Mouse (Mus musculus): ENCODE results near the gene Mapk9. TPM values are rescaled to one million over a fixed set of nuclear protein-coding genes. Genes with fewer than 3 reads are reported as not detected.

Gene Mapk9
- polyA plus RNA-seq, 1 experiment: 10.1 TPM

DNA sequence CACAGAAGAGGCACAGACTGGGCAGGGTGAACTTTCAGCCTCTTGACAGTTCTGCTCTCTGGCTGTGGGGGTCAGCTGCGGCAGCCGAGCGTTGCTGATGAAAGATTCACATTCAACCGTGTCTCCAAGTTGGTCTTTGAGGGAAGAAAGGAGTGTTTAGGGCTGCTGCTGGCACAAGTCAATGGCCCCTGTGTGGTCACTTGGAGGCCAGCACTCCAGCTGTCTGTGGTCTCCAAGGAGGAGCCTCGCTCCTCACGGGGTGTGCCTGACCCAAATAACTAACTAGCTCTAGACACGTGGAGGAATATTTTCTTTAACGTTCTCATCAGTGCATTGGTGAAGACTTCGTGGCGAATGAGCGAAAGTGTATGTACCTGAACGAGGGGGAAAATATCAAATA, 14.6 kb upstream of the Mapk9 start:
- Histone ChIP-seq H3K36me3 (ENCODE audit: control insufficient read depth, insufficient read depth) (no peaks in the 10 kb centered on the region), H3K79me2 (ENCODE audit: control insufficient read depth, insufficient read depth) (no peaks in the 10 kb centered on the region), H3ac (ENCODE audit: control insufficient read depth, insufficient read length, low read depth) (no peak overlapping the region), H3K4me3 (ENCODE audit: insufficient read depth, poor library complexity, severe bottlenecking) (no peak overlapping the region), H3K27me3 (ENCODE audit: control insufficient read depth, insufficient read depth, insufficient read length) (peaks cover 26% of the 10 kb centered on the region), H3K79me3 (ENCODE audit: low read depth) (no peaks in the 10 kb centered on the region)
- TF ChIP-seq USF1 (IDR thresholded peaks at IDR 0.05; ENCODE audit: low read depth): no peak
- no peak for TF ChIP-seq CTCF (IDR thresholded peaks at IDR 0.05; ENCODE audit: control insufficient read depth, insufficient read depth, insufficient read length)
- no peak for TF ChIP-seq CEBPB (IDR thresholded peaks at IDR 0.05; ENCODE audit: low read depth)
- TF ChIP-seq MAX (IDR thresholded peaks at IDR 0.05): no peak
- no peak for TF ChIP-seq MYOG (IDR thresholded peaks at IDR 0.05; ENCODE audit: control insufficient read depth, extremely low read depth, insufficient read length)
- TF ChIP-seq MYOD1 (IDR thresholded peaks at IDR 0.05; ENCODE audit: control insufficient read depth, insufficient read length, low read depth): no peak
- TF ChIP-seq FOSL1 (IDR thresholded peaks at IDR 0.05; ENCODE audit: insufficient read depth, low read length, poor library complexity, severe bottlenecking): no peak

DNA sequence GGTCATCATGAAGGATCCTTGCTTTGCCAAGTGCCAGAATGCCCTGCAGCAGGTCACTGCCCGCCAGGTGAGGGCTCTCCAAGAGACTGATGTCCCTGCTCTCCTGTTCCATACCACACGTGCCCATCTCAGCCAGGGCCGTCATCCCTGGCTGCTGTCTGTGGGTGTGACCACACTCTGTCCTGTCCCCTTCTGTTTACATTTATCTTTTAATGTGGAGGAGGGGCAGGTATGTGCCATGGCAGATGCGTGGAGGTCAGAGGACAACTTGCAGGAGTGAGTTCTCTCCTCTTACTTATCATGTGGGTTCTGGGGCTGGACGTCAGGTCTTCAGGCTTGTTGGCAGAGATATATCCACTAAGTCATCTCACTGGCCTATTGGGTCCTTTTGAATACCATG, 13.6 kb upstream of the Mapk9 start:
- TF ChIP-seq MYOD1 (IDR thresholded peaks at IDR 0.05; ENCODE audit: control insufficient read depth, insufficient read length, low read depth) (no peak), MAX (IDR thresholded peaks at IDR 0.05) (no peak), FOSL1 (IDR thresholded peaks at IDR 0.05; ENCODE audit: insufficient read depth, low read length, poor library complexity, severe bottlenecking) (no peak), USF1 (IDR thresholded peaks at IDR 0.05; ENCODE audit: low read depth) (no peak), MYOG (IDR thresholded peaks at IDR 0.05; ENCODE audit: control insufficient read depth, extremely low read depth, insufficient read length) (no peak), CTCF (IDR thresholded peaks at IDR 0.05; ENCODE audit: control insufficient read depth, insufficient read depth, insufficient read length) (no peak)
- H3K79me3 ChIP-seq (ENCODE audit: low read depth): no peaks in the 10 kb centered on the region
- H3ac ChIP-seq (ENCODE audit: control insufficient read depth, insufficient read length, low read depth): no peak overlapping the region
- peaks cover 31% of the 10 kb centered on the region for H3K27me3 ChIP-seq (ENCODE audit: control insufficient read depth, insufficient read depth, insufficient read length)
- no peak overlapping the region for H3K4me3 ChIP-seq (ENCODE audit: insufficient read depth, poor library complexity, severe bottlenecking)
- H3K79me2 ChIP-seq (ENCODE audit: control insufficient read depth, insufficient read depth): no peaks in the 10 kb centered on the region
- H3K36me3 ChIP-seq (ENCODE audit: control insufficient read depth, insufficient read depth): no peaks in the 10 kb centered on the region

DNA sequence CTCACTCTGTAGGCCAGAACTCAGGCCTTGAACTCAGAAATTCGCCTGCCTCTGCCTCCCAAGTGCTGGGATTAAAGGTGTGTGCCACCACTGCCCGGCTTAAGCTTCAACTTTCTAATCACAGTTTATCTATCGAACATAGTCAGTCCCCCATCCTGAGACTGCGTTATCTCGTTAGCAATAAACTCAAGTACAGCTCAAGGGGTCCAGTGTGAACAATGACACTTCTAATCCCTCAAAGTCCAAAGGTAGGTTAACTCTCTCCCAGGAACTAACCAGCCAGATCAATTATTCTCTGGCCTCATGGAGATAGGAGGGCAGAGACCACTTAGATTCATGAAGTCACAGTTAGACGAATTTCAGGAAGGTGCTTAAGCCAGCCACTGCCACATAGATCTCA, 12.3 kb upstream of the Mapk9 start:
- Histone ChIP-seq H3K27me3 (ENCODE audit: control insufficient read depth, insufficient read depth, insufficient read length) (peaks cover 28% of the 10 kb centered on the region), H3K79me2 (ENCODE audit: control insufficient read depth, insufficient read depth) (no peaks in the 10 kb centered on the region), H3ac (ENCODE audit: control insufficient read depth, insufficient read length, low read depth) (no peak overlapping the region), H3K36me3 (ENCODE audit: control insufficient read depth, insufficient read depth) (no peaks in the 10 kb centered on the region), H3K4me3 (ENCODE audit: insufficient read depth, poor library complexity, severe bottlenecking) (no peak overlapping the region), H3K79me3 (ENCODE audit: low read depth) (no peaks in the 10 kb centered on the region)
- TF ChIP-seq MAX (IDR thresholded peaks at IDR 0.05) (no peak), MYOG (IDR thresholded peaks at IDR 0.05; ENCODE audit: control insufficient read depth, extremely low read depth, insufficient read length) (no peak), FOSL1 (IDR thresholded peaks at IDR 0.05; ENCODE audit: insufficient read depth, low read length, poor library complexity, severe bottlenecking) (no peak), CTCF (IDR thresholded peaks at IDR 0.05; ENCODE audit: control insufficient read depth, insufficient read depth, insufficient read length) (no peak), MYOD1 (IDR thresholded peaks at IDR 0.05; ENCODE audit: control insufficient read depth, insufficient read length, low read depth) (no peak), CEBPB (IDR thresholded peaks at IDR 0.05; ENCODE audit: low read depth) (no peak), USF1 (IDR thresholded peaks at IDR 0.05; ENCODE audit: low read depth) (no peak)

DNA sequence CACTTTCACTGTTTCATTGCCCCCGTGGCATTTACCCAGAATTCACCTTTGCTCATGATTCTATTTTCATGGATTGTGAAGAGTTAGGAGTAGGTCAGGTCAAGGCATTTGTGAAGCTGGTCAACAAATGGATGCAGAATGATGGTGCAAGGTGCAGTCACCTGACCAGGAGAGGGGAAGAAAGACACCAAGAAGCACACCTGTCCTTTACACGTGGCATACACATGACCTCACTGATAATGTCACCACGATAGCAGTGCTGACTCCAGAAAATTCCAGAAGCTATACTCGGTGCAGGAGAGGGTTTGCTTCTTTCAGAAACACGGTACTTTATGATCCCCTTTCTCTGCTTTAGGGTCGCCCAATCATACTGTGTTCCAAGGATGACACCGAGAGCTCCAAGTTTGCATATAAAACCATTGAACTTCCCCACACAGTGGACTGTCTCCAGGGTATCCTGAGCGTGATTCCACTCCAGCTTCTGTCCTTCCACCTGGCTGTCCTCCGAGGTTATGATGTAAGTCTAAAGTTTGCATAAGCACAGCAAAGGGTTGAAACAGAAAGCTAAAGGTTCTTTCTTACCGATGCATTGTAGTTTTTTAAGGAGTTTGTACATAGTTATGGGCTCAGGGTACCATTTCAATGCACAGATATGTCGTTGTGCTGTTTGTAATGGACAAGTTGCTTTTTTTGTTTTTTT, 11.1 kb upstream of the Mapk9 start:
- Histone ChIP-seq H3K36me3 (ENCODE audit: control insufficient read depth, insufficient read depth) (no peaks in the 10 kb centered on the region), H3K4me3 (ENCODE audit: insufficient read depth, poor library complexity, severe bottlenecking) (no peak overlapping the region), H3K79me3 (ENCODE audit: low read depth) (no peaks in the 10 kb centered on the region), H3K27me3 (ENCODE audit: control insufficient read depth, insufficient read depth, insufficient read length) (peaks cover 22% of the 10 kb centered on the region), H3ac (ENCODE audit: control insufficient read depth, insufficient read length, low read depth) (no peak overlapping the region), H3K79me2 (ENCODE audit: control insufficient read depth, insufficient read depth) (no peaks in the 10 kb centered on the region)
- TF ChIP-seq CEBPB (IDR thresholded peaks at IDR 0.05; ENCODE audit: low read depth) (no peak), FOSL1 (IDR thresholded peaks at IDR 0.05; ENCODE audit: insufficient read depth, low read length, poor library complexity, severe bottlenecking) (no peak), MYOG (IDR thresholded peaks at IDR 0.05; ENCODE audit: control insufficient read depth, extremely low read depth, insufficient read length) (no peak), USF1 (IDR thresholded peaks at IDR 0.05; ENCODE audit: low read depth) (no peak), MAX (IDR thresholded peaks at IDR 0.05) (no peak), MYOD1 (IDR thresholded peaks at IDR 0.05; ENCODE audit: control insufficient read depth, insufficient read length, low read depth) (no peak), CTCF (IDR thresholded peaks at IDR 0.05; ENCODE audit: control insufficient read depth, insufficient read depth, insufficient read length) (no peak)

DNA sequence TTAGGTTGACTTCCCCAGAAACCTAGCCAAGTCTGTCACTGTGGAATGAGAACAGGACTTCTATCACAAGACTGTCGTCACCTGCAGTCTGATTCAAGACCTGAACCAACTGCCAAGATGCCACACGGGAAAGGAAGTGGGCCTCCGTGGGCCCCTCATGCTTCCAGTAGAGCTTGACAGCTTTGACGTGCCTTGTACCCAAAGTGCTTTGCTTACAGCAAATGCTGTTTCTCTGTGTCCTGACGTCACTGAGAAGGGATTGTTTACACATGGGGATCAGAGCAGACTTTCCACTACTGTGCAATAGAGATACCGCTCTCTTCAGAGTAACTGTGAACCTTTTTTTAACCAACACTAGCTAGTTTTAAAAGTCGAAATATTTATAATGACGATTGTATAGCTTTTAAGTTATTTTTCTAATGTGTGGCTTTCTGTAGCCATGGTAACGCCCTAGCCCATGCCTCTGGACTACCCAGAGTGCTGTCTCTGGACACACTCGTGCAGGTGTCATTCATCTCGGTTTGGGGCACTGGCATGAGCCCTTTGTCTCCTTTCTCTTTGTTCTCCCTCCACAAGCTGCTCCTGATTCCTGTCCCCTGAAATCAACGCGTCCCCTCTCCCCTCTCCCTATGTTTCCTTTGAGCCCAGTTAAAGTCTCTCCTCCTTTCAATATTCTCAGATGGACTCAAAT, 8.7 kb upstream of the Mapk9 start:
- TF ChIP-seq USF1 (IDR thresholded peaks at IDR 0.05; ENCODE audit: low read depth) (no peak), MYOG (IDR thresholded peaks at IDR 0.05; ENCODE audit: control insufficient read depth, extremely low read depth, insufficient read length) (no peak), MYOD1 (IDR thresholded peaks at IDR 0.05; ENCODE audit: control insufficient read depth, insufficient read length, low read depth) (no peak), MAX (IDR thresholded peaks at IDR 0.05) (no peak), FOSL1 (IDR thresholded peaks at IDR 0.05; ENCODE audit: insufficient read depth, low read length, poor library complexity, severe bottlenecking) (no peak), CEBPB (IDR thresholded peaks at IDR 0.05; ENCODE audit: low read depth) (no peak), CTCF (IDR thresholded peaks at IDR 0.05; ENCODE audit: control insufficient read depth, insufficient read depth, insufficient read length) (no peak)
- Histone ChIP-seq H3K79me3 (ENCODE audit: low read depth) (no peaks in the 10 kb centered on the region), H3K79me2 (ENCODE audit: control insufficient read depth, insufficient read depth) (no peaks in the 10 kb centered on the region), H3K27me3 (ENCODE audit: control insufficient read depth, insufficient read depth, insufficient read length) (peaks cover 9% of the 10 kb centered on the region), H3K36me3 (ENCODE audit: control insufficient read depth, insufficient read depth) (no peaks in the 10 kb centered on the region), H3K4me3 (ENCODE audit: insufficient read depth, poor library complexity, severe bottlenecking) (no peak overlapping the region), H3ac (ENCODE audit: control insufficient read depth, insufficient read length, low read depth) (no peak overlapping the region)

Data from C2C12 (cell line).